Mouse (Mus musculus) E14TG2a.4 (cell line): ENCODE results near the gene Epb41.

Experiments
- CTCF ChIP-seq: conservative IDR thresholded peaks from 2 replicates; pipeline ENCODE4 v1.5.1; 2014; ENCODE audit warnings: low read length
- POU5F1 ChIP-seq: IDR thresholded peaks from 2 replicates; pipeline ENCODE4 v1.6.1; 2014; ENCODE audit warnings: low read length, borderline replicate concordance

DNA sequence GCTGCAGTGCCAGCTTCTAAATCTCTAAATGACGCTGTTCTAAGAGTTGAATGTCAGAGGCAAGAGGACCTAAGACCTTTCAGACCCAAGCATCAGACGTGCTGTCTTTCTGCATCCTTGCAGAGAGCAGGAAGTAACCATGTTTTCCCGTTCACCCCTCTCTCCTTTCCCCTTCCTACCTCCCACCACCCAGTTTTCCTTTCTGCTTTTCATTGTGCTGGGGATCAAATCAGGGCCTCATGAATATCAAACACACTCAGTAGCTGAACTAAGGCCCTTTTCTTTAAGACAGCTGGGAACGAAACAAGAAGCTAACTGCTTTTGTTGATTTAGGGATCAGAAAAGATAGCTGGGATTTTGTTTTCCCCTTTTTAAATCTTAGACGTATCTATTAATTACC lies 125.2 kb downstream of the Epb41 start:
- no peak for TF ChIP-seq CTCF
- no peak for TF ChIP-seq POU5F1
